Mouse (Mus musculus): ENCODE results near the gene Cep162. TPM values are rescaled to one million over a fixed set of nuclear protein-coding genes. Genes with fewer than 3 reads are reported as not detected.

Gene Cep162
- total and polyA plus RNA-seq, 2 experiments from 2014 or later, result 2.0 to 2.2 TPM

GRCm38 (mm10) chr9:87162559-87162958 is 92.8 kb downstream of the Cep162 start:
- 61% methylated on average over 4 of the region's 4 CpGs for WGBS

GRCm38 (mm10) chr9:87152641-87153325 is 102.6 kb downstream of the Cep162 start:
- no peaks in the 10 kb centered on the region for H3K9me3 ChIP-seq (replicated peaks; ENCODE audit: control insufficient read depth, low read length)
- H3K9ac ChIP-seq (replicated peaks; ENCODE audit: low read depth, low read length), result no peak overlapping the region
- H3K27ac ChIP-seq (ENCODE audit: low read depth), result no peak overlapping the region
- no peak overlapping the region for H3K4me3 ChIP-seq (ENCODE audit: low read depth, low read length)
- no peaks in the 10 kb centered on the region for H3K36me3 ChIP-seq (replicated peaks; ENCODE audit: control insufficient read depth, insufficient read depth, low read length)
- no peaks in the 10 kb centered on the region for H3K4me1 ChIP-seq (ENCODE audit: control insufficient read depth, insufficient read depth)
- no peak for TF ChIP-seq CTCF (IDR thresholded peaks at IDR 0.05; ENCODE audit: low read depth)
- TF ChIP-seq EP300 (IDR thresholded peaks at IDR 0.05; ENCODE audit: low read depth), result no peak
- H3K27me3 ChIP-seq (ENCODE audit: control insufficient read depth, insufficient read depth, low read length), result no peaks in the 10 kb centered on the region
- no peak; the same call in 1 of the 2 replicates for ATAC-seq (ENCODE audit: insufficient read depth, low read depth)
- no peak for DNase-seq (ENCODE audit: low spot score)
- 100% methylated on average over 1 of the region's 1 CpGs for WGBS
- no peak overlapping the region for H3K4me2 ChIP-seq (ENCODE audit: low read depth, low read length)

More at GRCm38 (mm10) chr9:87162559-87162958, 92.8 kb downstream of the Cep162 start:
- TF ChIP-seq EP300 (IDR thresholded peaks at IDR 0.05; ENCODE audit: low read depth), result no peak
- no peak for TF ChIP-seq CTCF (IDR thresholded peaks at IDR 0.05; ENCODE audit: low read depth)
- H3K4me1 ChIP-seq (ENCODE audit: control insufficient read depth, insufficient read depth), result no peaks in the 10 kb centered on the region
- no peak overlapping the region for H3K4me3 ChIP-seq (ENCODE audit: low read depth, low read length)
- H3K9ac ChIP-seq (replicated peaks; ENCODE audit: low read depth, low read length), result no peak overlapping the region
- no peaks in the 10 kb centered on the region for H3K36me3 ChIP-seq (replicated peaks; ENCODE audit: control insufficient read depth, insufficient read depth, low read length)
- no peaks in the 10 kb centered on the region for H3K9me3 ChIP-seq (replicated peaks; ENCODE audit: control insufficient read depth, low read length)
- no peak overlapping the region for H3K27ac ChIP-seq (ENCODE audit: low read depth)
- no peak for DNase-seq (ENCODE audit: low spot score)
- no peak overlapping the region for H3K4me2 ChIP-seq (ENCODE audit: low read depth, low read length)
- H3K27me3 ChIP-seq (ENCODE audit: control insufficient read depth, insufficient read depth, low read length), result no peaks in the 10 kb centered on the region
- ATAC-seq (ENCODE audit: insufficient read depth, low read depth), result no peak

GRCm38 (mm10) chr9:87147927-87148326 is 107.4 kb downstream of the Cep162 start:
- Histone ChIP-seq H3K9ac (replicated peaks; ENCODE audit: low read depth, low read length) (no peak overlapping the region), H3K27me3 (ENCODE audit: control insufficient read depth, insufficient read depth, low read length) (peaks cover 33% of the 10 kb centered on the region), H3K4me2 (ENCODE audit: low read depth, low read length) (no peak overlapping the region), H3K27ac (ENCODE audit: low read depth) (no peak overlapping the region), H3K4me1 (ENCODE audit: control insufficient read depth, insufficient read depth) (0 out of 2 replicates have a peak, but pooled peaks cover 7% of the 10 kb centered on the region), H3K4me3 (ENCODE audit: low read depth, low read length) (no peak overlapping the region), H3K9me3 (replicated peaks; ENCODE audit: control insufficient read depth, low read length) (no peaks in the 10 kb centered on the region), H3K36me3 (replicated peaks; ENCODE audit: control insufficient read depth, insufficient read depth, low read length) (no peaks in the 10 kb centered on the region)
- DNase-seq (ENCODE audit: low spot score), result no peak
- TF ChIP-seq EP300 (IDR thresholded peaks at IDR 0.05; ENCODE audit: low read depth), result no peak
- no peak for TF ChIP-seq CTCF (IDR thresholded peaks at IDR 0.05; ENCODE audit: low read depth)
- ATAC-seq (ENCODE audit: insufficient read depth, low read depth), result no peak
- WGBS, result 64% methylated on average over 2 of the region's 2 CpGs

GRCm38 (mm10) chr9:87146400-87146799 is 108.9 kb downstream of the Cep162 start:
- TF ChIP-seq EP300 (IDR thresholded peaks at IDR 0.05; ENCODE audit: low read depth), result no peak
- TF ChIP-seq CTCF (IDR thresholded peaks at IDR 0.05; ENCODE audit: low read depth), result no peak
- DNase-seq (ENCODE audit: low spot score), result no peak
- H3K27ac ChIP-seq (ENCODE audit: low read depth), result no peak overlapping the region
- H3K4me2 ChIP-seq (ENCODE audit: low read depth, low read length), result no peak overlapping the region
- H3K4me1 ChIP-seq (ENCODE audit: control insufficient read depth, insufficient read depth), result 0 out of 2 replicates have a peak, but pooled peaks cover 7% of the 10 kb centered on the region
- H3K4me3 ChIP-seq (ENCODE audit: low read depth, low read length), result no peak overlapping the region
- H3K9me3 ChIP-seq (replicated peaks; ENCODE audit: control insufficient read depth, low read length), result no peaks in the 10 kb centered on the region
- peaks cover 33% of the 10 kb centered on the region for H3K27me3 ChIP-seq (ENCODE audit: control insufficient read depth, insufficient read depth, low read length)
- WGBS, result 69% methylated on average over 4 of the region's 4 CpGs
- no peaks in the 10 kb centered on the region for H3K36me3 ChIP-seq (replicated peaks; ENCODE audit: control insufficient read depth, insufficient read depth, low read length)
- no peak overlapping the region for H3K9ac ChIP-seq (replicated peaks; ENCODE audit: low read depth, low read length)
- no peak for ATAC-seq (ENCODE audit: insufficient read depth, low read depth)

- WGBS, result 34% methylated on average over 11 of the region's 11 CpGs
- no peak for TF ChIP-seq EP300 (IDR thresholded peaks at IDR 0.05; ENCODE audit: low read depth)
- TF ChIP-seq CTCF (IDR thresholded peaks at IDR 0.05; ENCODE audit: low read depth), result no peak
- no peak for ATAC-seq (ENCODE audit: insufficient read depth, low read depth)
- Histone ChIP-seq H3K4me1 (ENCODE audit: control insufficient read depth, insufficient read depth) (0 out of 2 replicates have a peak, but pooled peaks cover 7% of the 10 kb centered on the region), H3K4me3 (ENCODE audit: low read depth, low read length) (no peak overlapping the region), H3K27me3 (ENCODE audit: control insufficient read depth, insufficient read depth, low read length) (peaks cover 33% of the 10 kb centered on the region), H3K9me3 (replicated peaks; ENCODE audit: control insufficient read depth, low read length) (no peaks in the 10 kb centered on the region), H3K27ac (ENCODE audit: low read depth) (no peak overlapping the region), H3K4me2 (ENCODE audit: low read depth, low read length) (no peak overlapping the region), H3K36me3 (replicated peaks; ENCODE audit: control insufficient read depth, insufficient read depth, low read length) (no peaks in the 10 kb centered on the region), H3K9ac (replicated peaks; ENCODE audit: low read depth, low read length) (no peak overlapping the region)
- DNase-seq (ENCODE audit: low spot score), result no peak
These were observed 109.7 kb downstream of the Cep162 start for GRCm38 (mm10) chr9:87145671-87146070.

Measured in heart, postnatal 0 days (tissue).